Mouse (Mus musculus) left cerebral cortex, adult 2 months (tissue): ENCODE results near the gene Atp1b3. TPM values are rescaled to one million over a fixed set of nuclear protein-coding genes. Genes with fewer than 3 reads are reported as not detected.
"Not testable (repeated sequence)": the region's sequence is repeated elsewhere in the genome, so short reads cannot be mapped to it uniquely, and the experiment has no call there.

Experiments
- DNase-seq, 2 experiments: peaks; one replicate each; pipeline ENCODE4 v3.0.0; 2021 to 2022; ENCODE audit warnings: low spot score in 2 of 2, mixed read lengths in 1 of 2; ENCODE audit errors: extremely low spot score in 1 of 2
- H3K27ac ChIP-seq: fragments of 200-600 bp; 2 replicates; pipeline ENCODE4 v1.8.1; 2022
- H3K4me3 ChIP-seq: fragments of 200-600 bp; 2 replicates; pipeline ENCODE4 v1.8.1; 2022
- CTCF ChIP-seq: fragments of 200-600 bp; IDR thresholded peaks from 2 replicates; pipeline ENCODE4 v1.8.1; 2022; ENCODE audit warnings: antibody characterized with exemption, mild to moderate bottlenecking, moderate library complexity
- intact Hi-C: fragments of 180-260 bp; cut with DNase I; formaldehyde crosslinking; loops from one replicate; pipeline ENCODE4 v1.15.1; 2025
- total RNA-seq, 2 experiments: library from RNA; stranded (reverse); gene quantifications; 2 replicates each; pipeline ENCODE4 v1.2.3; 2021

The Atp1b3 gene
- total RNA-seq, 2 experiments from 2014 or later, result 81.7 to 89.0 TPM

- intact Hi-C loops, result loop anchor here (5.0 kb wide), 1 partner anchor 194 kb away; no protein-coding TSS in a partner anchor
- no peak for TF ChIP-seq CTCF
- Histone ChIP-seq H3K4me3 (no peak overlapping the region), H3K27ac (no peak overlapping the region)
- no peak for DNase-seq
Measured at GRCm38 (mm10) chr9:96353799-96354198, 10.4 kb downstream of the Atp1b3 start.

- no peak for DNase-seq
Measured at GRCm38 (mm10) chr9:96353121-96353769, 11.0 kb downstream of the Atp1b3 start.

GRCm38 (mm10) chr9:96351771-96352170, 12.5 kb downstream of the Atp1b3 start:
- not testable (repeated sequence) for H3K27ac ChIP-seq, DNase-seq
- intact Hi-C loops, result loop anchor here (5.0 kb wide), 1 partner anchor 196 kb away; no protein-coding TSS in a partner anchor

More at GRCm38 (mm10) chr9:96353121-96353769, 11.0 kb downstream of the Atp1b3 start:
- no peak for TF ChIP-seq CTCF
- Histone ChIP-seq H3K4me3 (no peak overlapping the region), H3K27ac (no peak overlapping the region)
- intact Hi-C loops, result loop anchor here (5.0 kb wide), 1 partner anchor 194 kb away; no protein-coding TSS in a partner anchor

GRCm38 (mm10) chr9:96350476-96350875, 13.8 kb downstream of the Atp1b3 start:
- intact Hi-C loops, result loop anchor here (1.0 to 5.0 kb wide), 2 partner anchors 142 to 197 kb away; no protein-coding TSS in a partner anchor
- no peak overlapping the region for H3K27ac ChIP-seq
- H3K4me3 ChIP-seq, result no peak overlapping the region
- no peak for TF ChIP-seq CTCF
- DNase-seq, result no peak

More at GRCm38 (mm10) chr9:96351771-96352170, 12.5 kb downstream of the Atp1b3 start:
- not testable (repeated sequence) for H3K4me3 ChIP-seq

- Histone ChIP-seq H3K27ac (no peak overlapping the region), H3K4me3 (no peak overlapping the region)
- intact Hi-C loops, result loop anchor here (1.0 to 5.0 kb wide), 2 partner anchors 142 to 197 kb away; no protein-coding TSS in a partner anchor
- peak; percentile 79 for TF ChIP-seq CTCF
- peak; percentile 46 to 48 for DNase-seq
Measured at GRCm38 (mm10) chr9:96350010-96350409, 14.2 kb downstream of the Atp1b3 start.

- no peak overlapping the region for H3K27ac ChIP-seq
- intact Hi-C loops, result no loop called here
- DNase-seq, result no peak
- TF ChIP-seq CTCF, result no peak
- H3K4me3 ChIP-seq, result no peak overlapping the region
Measured at GRCm38 (mm10) chr9:96348885-96349284, 15.4 kb downstream of the Atp1b3 start.

GRCm38 (mm10) chr9:96345750-96346149, 18.5 kb downstream of the Atp1b3 start:
- no peak overlapping the region for H3K27ac ChIP-seq
- TF ChIP-seq CTCF, result no peak
- no peak for DNase-seq
- intact Hi-C loops, result no loop called here
- no peak overlapping the region for H3K4me3 ChIP-seq

- TF ChIP-seq CTCF, result no peak
- intact Hi-C loops, result no loop called here
- no peak for DNase-seq
Measured at GRCm38 (mm10) chr9:96331146-96331545, 33.1 kb downstream of the Atp1b3 start.

GRCm38 (mm10) chr9:96328226-96328625, 36.0 kb downstream of the Atp1b3 start:
- intact Hi-C loops, result no loop called here
- no peak overlapping the region for H3K27ac ChIP-seq
- DNase-seq, result no peak
- no peak for TF ChIP-seq CTCF
- no peak overlapping the region for H3K4me3 ChIP-seq

More at GRCm38 (mm10) chr9:96331146-96331545, 33.1 kb downstream of the Atp1b3 start:
- Histone ChIP-seq H3K27ac (no peak overlapping the region), H3K4me3 (no peak overlapping the region)

GRCm38 (mm10) chr9:96326496-96326923, 37.7 kb downstream of the Atp1b3 start:
- no peak overlapping the region for H3K4me3 ChIP-seq
- DNase-seq, result no peak
- no peak for TF ChIP-seq CTCF
- intact Hi-C loops, result no loop called here
- no peak overlapping the region for H3K27ac ChIP-seq

- H3K27ac ChIP-seq, result no peak overlapping the region
- no peak for DNase-seq
- intact Hi-C loops, result no loop called here
- H3K4me3 ChIP-seq, result no peak overlapping the region
- TF ChIP-seq CTCF, result no peak
Measured at GRCm38 (mm10) chr9:96324502-96324901, 39.7 kb downstream of the Atp1b3 start.

GRCm38 (mm10) chr9:96322411-96323152, 41.7 kb downstream of the Atp1b3 start:
- intact Hi-C loops, result no loop called here
- DNase-seq, result no peak
- TF ChIP-seq CTCF, result no peak
- Histone ChIP-seq H3K4me3 (no peak overlapping the region), H3K27ac (no peak overlapping the region)
